Mouse (Mus musculus) kidney, adult 2 months (tissue): ENCODE data around the gene Rb1.

ENCODE experiments used
- CTCF ChIP-seq: fragments of 200-500 bp; conservative IDR thresholded peaks from 2 replicates; pipeline ENCODE4 v1.5.1; 2011; ENCODE audit warnings: low read depth, mild to moderate bottlenecking, control low read depth, low read length, moderate library complexity, mixed read lengths; ENCODE audit not compliant: insufficient read depth, insufficient read length
- POLR2A ChIP-seq: fragments of 200-500 bp; IDR thresholded peaks from one replicate; pipeline ENCODE4 v1.6.1; 2011; ENCODE audit warnings: low read depth, low read length, control low read depth

GRCm38 (mm10) chr14:73210196-73210595, 115.4 kb downstream of the Rb1 start:
- TF ChIP-seq CTCF, result no peak
- TF ChIP-seq POLR2A, result no peak
